Mouse (Mus musculus): ENCODE measurements around the gene Card14. TPM values are rescaled to one million over a fixed set of nuclear protein-coding genes. Genes with fewer than 3 reads are reported as not detected.

Gene Card14
- total RNA-seq, 2 experiments from 2014 or later = not detected

- ATAC-seq (replicated peaks; ENCODE audit: low FRiP score, poor library complexity, severe bottlenecking) = peak; percentile 80
Measured at GRCm38 (mm10) chr11:119300246-119300935, 7.2 kb upstream of the Card14 start.

DNA sequence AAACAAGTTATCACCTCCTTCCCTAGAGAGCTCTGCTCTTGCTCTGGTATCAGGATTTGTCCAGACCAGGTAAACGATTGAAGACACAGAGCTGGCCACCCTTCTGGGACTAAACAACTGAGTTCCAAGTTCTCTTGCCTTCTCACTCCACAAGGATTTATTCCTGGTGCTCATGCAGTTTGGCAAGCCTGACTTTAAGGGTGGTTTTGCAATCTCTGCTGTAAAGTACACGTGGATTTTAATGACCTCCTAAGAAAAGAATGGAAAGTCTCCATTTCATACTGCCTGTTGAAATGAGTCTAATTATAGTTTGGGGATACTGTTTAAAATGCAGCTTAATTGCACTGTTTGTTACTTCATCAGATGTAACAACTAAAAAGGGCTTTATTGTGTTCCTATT lies 6.6 kb upstream of the Card14 start:
- no peak for ATAC-seq (replicated peaks; ENCODE audit: low FRiP score, poor library complexity, severe bottlenecking)

DNA sequence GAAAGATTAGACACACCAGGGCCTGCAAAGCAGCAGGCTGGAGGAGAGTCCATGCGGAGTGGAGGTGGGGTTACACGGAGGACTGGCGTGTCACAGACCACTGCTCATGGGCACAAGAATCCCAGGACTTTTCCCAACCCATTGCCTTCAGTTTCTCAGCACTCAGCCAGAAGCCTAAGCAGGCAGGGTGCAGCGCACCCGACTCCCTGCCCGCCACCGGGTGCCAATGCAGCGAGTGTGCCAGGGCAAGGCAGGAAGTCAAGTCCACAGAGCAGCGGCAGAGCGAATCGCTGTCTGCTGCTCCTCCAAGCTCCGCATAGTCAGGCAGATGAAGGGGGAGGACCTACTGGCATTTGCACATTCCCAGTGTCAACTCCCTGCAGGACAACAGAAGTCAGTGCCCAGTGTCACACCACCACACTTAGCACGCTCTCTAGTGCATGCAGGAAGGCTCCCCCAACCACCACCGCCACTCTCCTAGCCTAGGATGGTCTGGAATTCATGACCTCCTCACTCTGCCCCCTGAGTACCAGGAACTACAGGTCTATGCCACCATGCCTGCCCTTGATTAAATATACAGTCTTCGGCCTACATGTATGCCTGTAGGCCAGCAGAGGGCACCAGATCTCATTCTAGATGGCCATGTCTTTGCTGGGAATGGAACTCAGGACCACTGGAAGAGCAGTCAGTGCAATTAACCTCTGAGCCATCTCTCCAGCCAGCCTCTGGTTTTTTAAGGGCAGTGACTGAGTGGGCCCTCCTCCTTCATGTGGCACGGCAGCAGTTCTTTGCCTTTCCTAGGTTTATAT lies 2.5 kb upstream of the Card14 start:
- peak; percentile 56; the same call in 1 of the 2 replicates for ATAC-seq (replicated peaks; ENCODE audit: low FRiP score, poor library complexity, severe bottlenecking)

- no peak for ATAC-seq (replicated peaks; ENCODE audit: low FRiP score, poor library complexity, severe bottlenecking)
Measured at GRCm38 (mm10) chr11:119306762-119307657, 558 bp upstream of the Card14 start.

DNA sequence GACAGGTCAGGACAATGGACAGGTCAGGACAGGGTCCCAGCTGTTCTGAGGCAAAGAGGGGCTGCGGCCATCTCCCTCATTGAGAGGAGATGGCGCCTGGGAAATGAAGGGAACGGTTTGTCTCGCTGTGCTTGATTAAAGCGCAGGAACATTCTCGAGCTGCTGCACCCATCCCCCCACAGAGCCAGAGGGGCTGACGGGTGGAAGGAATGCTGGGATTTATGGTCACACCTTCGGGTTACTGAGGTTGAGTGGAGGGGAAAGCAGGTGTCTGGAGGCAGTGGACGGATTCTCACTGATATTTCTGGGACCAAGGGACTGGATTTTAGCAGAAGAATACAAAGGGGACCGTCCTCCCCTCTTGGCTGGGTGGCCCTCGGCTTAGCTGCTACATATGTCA lies 348 bp downstream of the Card14 start:
- no peak for ATAC-seq (replicated peaks; ENCODE audit: low FRiP score, poor library complexity, severe bottlenecking)

DNA sequence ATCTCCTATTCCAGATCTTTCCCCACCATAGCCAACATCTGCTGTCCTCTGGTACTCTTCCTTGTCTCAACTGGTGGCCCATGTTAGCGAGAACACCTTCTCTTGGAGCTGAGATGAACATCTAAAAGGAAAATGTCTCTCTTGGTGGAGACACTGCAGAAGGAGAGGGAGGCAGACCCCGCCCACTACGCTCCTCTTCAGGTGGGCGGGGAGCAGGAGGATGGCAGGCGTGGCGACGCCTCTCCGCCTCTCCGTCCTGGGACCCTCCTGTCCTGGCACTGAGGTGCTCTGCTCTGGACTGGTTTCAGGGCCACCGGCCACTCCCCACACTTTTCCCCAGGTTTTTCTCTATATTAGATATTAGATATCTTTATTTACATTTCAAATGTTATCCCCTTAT lies 3.1 kb downstream of the Card14 start:
- ATAC-seq (replicated peaks; ENCODE audit: low FRiP score, poor library complexity, severe bottlenecking) = no peak

DNA sequence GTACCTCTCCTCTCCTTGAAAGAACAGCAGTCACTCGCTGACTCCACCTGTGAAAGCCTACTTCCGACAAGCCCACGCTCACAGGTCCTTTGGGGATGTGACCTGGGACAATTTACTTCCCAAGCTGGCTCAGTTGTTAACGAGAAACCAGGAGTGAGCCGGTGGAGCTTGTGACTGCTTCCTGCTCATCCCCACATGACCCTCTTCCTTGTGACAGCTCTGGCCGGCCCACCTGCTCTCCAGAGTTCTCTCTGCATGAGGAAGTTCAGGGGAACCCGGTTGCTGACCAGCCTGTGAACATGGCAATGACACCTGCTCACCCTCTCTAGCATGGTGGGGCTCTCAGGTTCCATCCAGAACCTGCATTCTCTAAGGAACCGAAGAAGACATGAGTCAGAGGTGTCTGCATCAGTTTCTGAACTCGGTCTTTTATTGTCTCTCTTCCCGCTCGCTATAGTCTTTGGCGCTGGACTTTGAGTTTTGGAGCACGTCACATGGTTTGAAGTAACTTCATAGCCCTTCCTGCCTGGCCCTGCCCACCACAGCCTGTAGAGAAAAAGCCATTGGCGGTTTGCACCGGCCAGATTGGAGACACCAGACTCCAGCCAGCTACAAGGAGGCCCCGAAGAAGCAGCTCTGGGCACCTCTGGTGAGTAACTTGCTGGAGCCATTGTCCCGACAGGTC lies 6.8 kb downstream of the Card14 start:
- 0 out of 2 replicates have a peak, but pooled peaks have one; percentile 13 for ATAC-seq (replicated peaks; ENCODE audit: low FRiP score, poor library complexity, severe bottlenecking)

DNA sequence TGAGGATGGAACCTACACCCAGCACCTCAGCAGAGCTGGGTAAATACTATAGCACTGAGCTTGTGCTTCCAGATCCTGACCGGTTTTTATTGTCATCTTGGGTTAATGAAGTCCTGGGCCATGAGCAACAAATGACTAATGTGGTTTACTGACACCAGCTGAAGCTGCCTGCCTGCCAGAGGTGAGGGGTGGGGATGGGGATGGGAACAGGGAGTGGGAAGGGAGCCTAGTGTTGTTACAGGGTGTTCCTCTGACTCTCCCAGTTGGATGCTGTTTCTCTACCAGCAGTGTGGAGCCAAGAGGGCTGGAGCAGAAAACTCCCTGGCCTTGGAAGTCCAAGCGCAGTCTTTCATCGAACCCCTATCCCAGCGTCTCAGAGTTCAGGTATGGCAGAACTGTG lies 9.2 kb downstream of the Card14 start:
- no peak for ATAC-seq (replicated peaks; ENCODE audit: low FRiP score, poor library complexity, severe bottlenecking)

GRCm38 (mm10) chr11:119322521-119322920 lies 15.0 kb downstream of the Card14 start:
- ATAC-seq (replicated peaks; ENCODE audit: low FRiP score, poor library complexity, severe bottlenecking) = no peak

GRCm38 (mm10) chr11:119325068-119325467 lies 17.5 kb downstream of the Card14 start:
- ATAC-seq (replicated peaks; ENCODE audit: low FRiP score, poor library complexity, severe bottlenecking) = no peak

DNA sequence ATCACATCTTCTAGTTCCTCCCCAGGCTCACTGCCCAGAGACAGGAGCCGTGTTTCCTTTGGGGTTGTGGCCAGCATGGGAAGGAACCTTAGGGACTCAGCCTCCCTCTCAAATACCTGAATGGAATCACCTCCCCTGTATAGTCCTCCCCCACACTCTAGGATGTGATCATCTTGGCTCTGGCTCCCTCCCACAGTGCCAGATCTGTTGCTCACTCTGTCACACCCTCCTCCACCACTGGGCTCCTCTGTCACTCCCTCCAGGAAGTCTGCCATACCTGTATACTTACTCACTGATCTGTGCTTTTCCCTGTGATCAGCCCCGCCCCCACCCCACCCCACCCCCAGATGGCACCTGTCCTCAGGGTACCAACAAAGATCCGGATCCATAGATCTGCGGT lies 23.0 kb downstream of the Card14 start:
- ATAC-seq (replicated peaks; ENCODE audit: low FRiP score, poor library complexity, severe bottlenecking) = no peak

DNA sequence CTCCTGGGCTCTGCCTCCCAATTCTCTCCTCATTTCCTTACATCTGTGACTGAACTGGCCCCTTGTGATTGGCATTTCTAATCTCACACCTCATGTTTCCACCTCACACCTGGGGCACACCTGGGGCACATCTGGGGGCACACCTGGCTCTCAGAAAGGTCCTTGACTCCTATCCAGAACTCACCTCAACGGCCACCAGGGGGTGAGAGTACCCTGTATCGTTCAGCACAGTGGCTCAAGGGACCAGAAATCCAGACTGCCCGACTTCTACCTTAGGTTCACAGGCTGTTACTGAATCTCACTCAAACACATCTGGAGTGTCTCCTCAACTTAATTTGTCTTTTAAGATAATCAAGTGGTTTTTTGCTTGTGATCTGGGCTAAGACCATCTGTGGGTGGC lies 24.4 kb downstream of the Card14 start:
- ATAC-seq (replicated peaks; ENCODE audit: low FRiP score, poor library complexity, severe bottlenecking) = no peak

- no peak for ATAC-seq (replicated peaks; ENCODE audit: low FRiP score, poor library complexity, severe bottlenecking)
Measured at GRCm38 (mm10) chr11:119338271-119339059, 30.9 kb downstream of the Card14 start.

DNA sequence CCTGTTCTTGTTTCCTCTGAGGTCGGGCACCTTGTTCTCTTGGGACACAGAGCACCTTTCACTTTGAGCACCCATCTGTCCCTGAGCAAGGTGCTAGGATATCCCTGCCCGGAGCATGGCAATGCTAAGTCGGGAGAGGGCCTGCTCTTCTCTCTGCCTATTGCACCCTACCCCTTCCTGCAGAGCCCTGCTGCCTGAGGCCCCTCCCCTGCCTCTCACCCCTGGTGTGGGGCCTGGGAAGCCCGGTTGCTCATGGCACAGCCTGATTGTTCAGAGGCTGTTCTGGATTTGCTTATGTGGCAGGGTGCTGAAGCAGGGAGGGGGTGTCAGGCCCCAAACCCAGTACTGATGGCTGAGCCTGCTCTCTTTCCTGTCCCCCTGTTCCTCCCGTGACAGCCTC lies 31.6 kb downstream of the Card14 start:
- no peak for ATAC-seq (replicated peaks; ENCODE audit: low FRiP score, poor library complexity, severe bottlenecking)

GRCm38 (mm10) chr11:119339637-119340036 lies 32.1 kb downstream of the Card14 start:
- ATAC-seq (replicated peaks; ENCODE audit: low FRiP score, poor library complexity, severe bottlenecking) = peak; percentile 59

GRCm38 (mm10) chr11:119344178-119344577 lies 36.6 kb downstream of the Card14 start:
- no peak for ATAC-seq (replicated peaks; ENCODE audit: low FRiP score, poor library complexity, severe bottlenecking)

- ATAC-seq (replicated peaks; ENCODE audit: low FRiP score, poor library complexity, severe bottlenecking) = no peak
Measured at GRCm38 (mm10) chr11:119344865-119345264, 37.3 kb downstream of the Card14 start.

DNA sequence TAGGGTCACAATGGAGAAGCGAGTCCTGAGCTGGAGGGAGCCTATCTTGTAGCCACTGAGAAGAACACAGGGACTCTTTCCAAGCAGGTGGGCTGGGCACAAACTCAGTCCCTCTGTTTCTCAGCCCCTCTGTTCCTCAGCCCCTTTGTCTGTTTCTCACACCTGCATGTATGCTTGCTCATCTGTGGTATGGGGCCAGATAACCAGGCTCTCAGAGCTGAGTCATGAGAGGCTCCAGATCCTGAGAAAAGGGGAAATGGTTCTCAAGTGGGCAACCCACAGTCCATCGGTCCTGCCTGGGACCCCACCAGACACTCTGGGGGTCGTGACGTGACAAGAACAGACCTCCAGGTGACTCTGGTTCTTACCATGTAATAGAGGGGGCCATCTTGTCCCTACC lies 39.6 kb downstream of the Card14 start:
- no peak for ATAC-seq (replicated peaks; ENCODE audit: low FRiP score, poor library complexity, severe bottlenecking)

GRCm38 (mm10) chr11:119352113-119352512 lies 44.5 kb downstream of the Card14 start:
- ATAC-seq (replicated peaks; ENCODE audit: low FRiP score, poor library complexity, severe bottlenecking) = no peak
